Mouse (Mus musculus): ENCODE data around the gene Rbpj. TPM values are rescaled to one million over a fixed set of nuclear protein-coding genes. Genes with fewer than 3 reads are reported as not detected.

Gene Rbpj
- polyA plus RNA-seq (2015; fragmentation: Illumina TruSeq; extraction: RNeasy Lipid Tissue Mini Kit (QIAGEN cat#74804); ENCODE audit: low read depth, low replicate concordance), result 18.2 TPM

DNA sequence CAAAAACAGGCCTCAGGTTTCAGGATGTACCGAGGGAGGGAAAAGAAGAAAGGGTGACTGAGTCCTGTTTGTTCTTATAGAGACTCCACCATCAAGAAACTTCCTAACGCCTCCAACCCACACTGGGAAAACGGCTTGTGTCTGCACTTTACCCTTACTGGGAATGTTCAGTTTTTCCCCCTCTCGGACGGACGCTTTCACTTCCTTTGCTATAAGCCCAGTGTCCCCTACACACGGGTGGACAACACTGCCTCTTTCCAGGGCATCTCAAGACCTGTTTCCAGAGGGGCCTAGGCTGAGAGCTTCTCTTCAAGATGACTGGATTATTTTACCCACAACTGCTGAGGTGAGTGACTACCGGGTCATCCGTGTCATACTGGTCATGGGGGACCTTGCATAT, at the start of gene Rbpj:
Rbpj (plus strand) TSS at position 270 of the 400 bp plus-strand sequence.

Other genes starting within 250 kb of the Rbpj start
- gene Smim20, start 199.1 kb upstream of the Rbpj start, polyA plus RNA-seq (2015; fragmentation: Illumina TruSeq; extraction: RNeasy Lipid Tissue Mini Kit (QIAGEN cat#74804); ENCODE audit: low read depth, low replicate concordance), result 70.8 TPM
- gene Cckar, start 241.6 kb downstream of the Rbpj start, polyA plus RNA-seq (2015; fragmentation: Illumina TruSeq; extraction: RNeasy Lipid Tissue Mini Kit (QIAGEN cat#74804); ENCODE audit: low read depth, low replicate concordance), result 0.24 TPM